ENCODE assay signal across 1 mouse cellular context in the genomic region with DNA sequence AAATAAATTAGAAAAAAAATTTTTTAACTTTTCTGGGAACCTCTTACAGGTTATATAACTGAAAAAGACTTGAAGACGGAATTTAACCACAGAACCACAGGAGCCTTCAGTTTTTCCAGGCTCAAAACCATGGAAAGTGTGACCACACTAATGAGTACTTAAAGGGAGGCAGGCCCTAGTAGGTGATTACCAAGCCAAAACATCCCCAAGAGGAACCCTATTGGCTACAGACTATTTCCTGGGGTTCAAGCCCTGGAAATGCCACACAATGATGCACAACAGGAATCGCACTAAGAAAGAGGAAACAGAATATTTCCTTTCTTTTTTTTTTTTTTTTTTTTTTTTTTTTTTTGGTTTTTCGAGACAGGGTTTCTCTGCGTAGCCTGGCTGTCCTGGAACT.
TF ChIP-seq lines count a peak whose summit lies in the region.

No protein-coding gene starts in this region.

TF ChIP-seq in CH12.LX, 34 proteins besides CTCF, POLR2A, EP300 and RAD21:
- no peak; the same call in 1 of the 2 replicates for TF ChIP-seq JUND (conservative IDR thresholded peaks at IDR 0.05; ENCODE audit: low read depth, low read length)
- TF ChIP-seq JUN (IDR thresholded peaks at IDR 0.05; ENCODE audit: insufficient read depth, low read depth, low read length): peak; percentile 34; the same call in 1 of the 2 replicates
- peak; percentile 59; the same call in 1 of the 2 replicates for TF ChIP-seq ETS1 (conservative IDR thresholded peaks at IDR 0.05; ENCODE audit: low read depth, low read length)
- TF ChIP-seq BHLHE40 (IDR thresholded peaks at IDR 0.05; ENCODE audit: low read depth, low read length): peak; percentile 38
- TF ChIP-seq ZNF384 (IDR thresholded peaks at IDR 0.05; ENCODE audit: low read depth, low read length): peak; percentile 91
- TF ChIP-seq MEF2A (IDR thresholded peaks at IDR 0.05; ENCODE audit: borderline replicate concordance, low read depth, low read length): no peak
